Mouse (Mus musculus) testis, adult 10 weeks (tissue): ENCODE results near the gene Siva1. TPM values are rescaled to one million over a fixed set of nuclear protein-coding genes. Genes with fewer than 3 reads are reported as not detected.

Source experiments
- polyA plus RNA-seq: library from polyadenylated mRNA; stranded (reverse); fragments of 350-450 nt; fragmentation: Illumina TruSeq; extraction: RNeasy Lipid Tissue Mini Kit (QIAGEN cat#74804); gene quantifications from one replicate; pipeline ENCODE4 v1.2.3, GENCODE M21; 2014; ENCODE audit warnings: low read depth, low replicate concordance

Gene Siva1
- polyA plus RNA-seq, result 2.6 TPM

DNA sequence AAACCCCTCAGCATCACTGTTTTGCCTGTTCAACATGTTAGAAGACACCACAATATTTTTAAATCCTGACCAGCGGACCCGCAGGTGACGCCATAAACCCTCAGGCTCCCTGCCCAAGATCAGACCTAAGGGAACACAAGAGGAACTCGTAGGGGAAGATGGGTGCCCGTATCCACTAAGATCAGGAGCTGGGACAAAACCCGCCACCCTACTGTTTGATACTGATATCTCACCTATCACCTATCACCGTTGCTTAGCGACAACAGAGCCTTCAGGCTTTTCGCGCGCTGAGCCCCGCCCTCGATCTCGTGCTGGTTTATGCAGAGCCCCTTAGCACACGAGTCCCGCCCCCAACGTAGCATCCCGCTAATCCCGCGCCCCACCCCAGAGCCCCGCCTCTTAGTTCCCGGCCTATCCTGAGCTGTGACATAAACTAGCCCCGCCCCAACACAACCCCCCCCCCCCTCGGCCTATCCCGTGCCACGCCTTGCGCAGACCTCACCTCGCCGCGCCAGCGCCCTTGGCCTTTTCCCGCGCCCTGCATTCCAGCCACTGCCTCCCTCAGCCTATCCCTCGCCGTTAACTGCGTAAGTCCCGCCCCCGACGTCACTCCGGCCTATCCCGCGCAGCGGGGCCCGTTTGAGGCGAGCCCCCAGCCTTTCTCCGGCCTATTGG is at the start of gene Siva1:
Siva1 (plus strand) TSS at position 500 of the 675 bp plus-strand sequence.

DNA sequence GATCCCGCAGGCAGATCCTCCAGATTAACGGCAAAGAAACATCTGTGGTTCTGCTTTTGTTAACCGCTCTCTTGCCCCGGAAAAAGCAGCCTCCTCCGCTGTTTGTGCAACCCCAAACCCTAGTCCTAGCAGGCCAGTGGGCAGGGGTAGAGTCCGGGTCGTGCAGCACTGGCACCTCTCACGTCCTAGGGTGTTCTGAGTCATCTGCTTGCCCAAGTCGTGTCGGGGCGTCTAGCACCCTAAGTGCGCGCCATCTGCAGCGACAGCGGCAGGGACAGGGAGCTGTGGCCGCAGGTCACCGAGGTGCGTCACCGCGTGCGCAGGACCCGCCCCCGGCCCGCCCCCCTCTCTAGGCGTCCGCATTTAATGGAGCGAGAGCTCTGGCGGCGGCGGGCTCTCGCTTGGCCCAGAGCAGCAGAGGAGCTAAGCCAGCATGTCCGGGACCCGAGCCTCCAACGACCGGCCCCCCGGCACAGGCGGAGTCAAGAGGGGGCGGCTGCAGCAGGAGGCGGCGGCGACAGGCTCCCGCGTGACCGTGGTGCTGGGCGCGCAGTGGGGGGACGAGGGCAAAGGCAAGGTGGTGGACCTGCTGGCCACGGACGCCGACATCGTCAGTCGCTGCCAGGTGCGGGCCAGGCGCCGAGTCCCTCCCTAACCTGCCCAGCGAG is 24.7 kb upstream of the Siva1 start, which contains the start of gene Adssl1:
Adssl1 (plus strand) TSS at position 360 of the 668 bp plus-strand sequence.

DNA sequence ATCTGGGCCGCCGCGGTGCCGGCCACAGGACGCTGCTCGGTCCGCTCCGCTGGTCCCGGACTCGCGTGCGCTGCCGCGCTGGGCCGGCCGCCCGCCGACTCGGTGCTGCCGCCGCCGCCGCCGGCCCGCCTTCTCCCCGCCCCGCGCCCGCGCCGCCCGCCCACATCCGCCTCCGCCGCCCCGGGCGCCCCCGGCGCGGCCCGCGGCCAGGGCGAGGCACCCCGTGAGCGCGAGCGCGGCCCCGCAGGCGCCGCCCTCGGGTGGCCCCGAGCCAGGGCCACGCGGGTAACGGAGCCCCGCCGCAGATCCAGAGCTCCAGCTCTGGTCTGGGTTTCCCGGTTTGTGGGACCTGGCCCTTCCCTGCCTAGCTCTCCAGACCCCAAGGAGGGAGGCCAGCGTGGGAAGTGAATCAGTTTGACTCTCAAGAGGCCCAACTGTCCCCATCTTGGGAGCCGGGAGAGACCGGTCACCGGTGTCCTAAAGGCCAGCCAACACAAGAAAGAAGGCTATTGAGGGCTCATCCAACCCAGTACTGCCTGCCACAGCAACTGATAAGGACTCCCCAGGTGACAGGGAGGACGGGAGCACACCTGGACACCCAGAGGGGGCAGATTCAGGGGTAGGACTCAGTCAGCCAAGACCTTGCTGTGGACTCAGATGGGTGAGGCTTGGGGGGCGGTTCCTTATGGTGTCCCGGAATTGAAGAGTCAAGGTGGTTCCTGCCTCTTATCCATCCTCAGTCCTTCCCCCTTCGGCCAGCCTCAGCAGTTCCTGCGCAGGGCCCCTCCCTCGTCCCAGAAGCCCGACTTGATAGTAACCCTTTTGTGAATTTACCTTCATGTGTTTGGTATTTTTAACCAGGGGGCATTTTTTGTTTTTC is 29.9 kb downstream of the Siva1 start, which contains the start of gene Akt1:
Akt1 (minus strand) TSS at position 753 of the 880 bp plus-strand sequence.

DNA sequence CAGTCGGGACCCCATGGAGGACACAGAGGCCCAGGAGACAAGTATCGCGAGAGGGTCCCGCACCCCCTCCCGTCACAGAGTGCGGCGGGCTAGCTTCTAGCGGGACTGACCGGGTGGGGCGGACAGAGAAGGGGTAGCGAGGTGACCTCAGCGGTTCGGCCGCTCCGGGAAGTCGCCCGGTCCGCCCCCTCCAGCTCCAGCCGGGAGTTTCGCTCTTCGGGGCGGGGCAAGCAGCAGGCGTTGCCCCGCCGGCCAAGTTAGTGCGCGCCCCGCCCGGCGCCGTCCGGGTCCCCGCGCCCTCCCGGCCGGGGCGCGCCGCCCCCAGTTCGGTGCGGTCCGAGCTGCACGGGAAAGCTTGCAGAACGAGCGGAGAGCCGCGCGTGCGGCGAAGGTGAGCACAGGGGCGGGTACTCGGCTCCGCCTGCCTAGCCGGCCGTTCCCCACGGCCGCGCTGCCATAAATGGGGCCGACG is 34.1 kb downstream of the Siva1 start, which contains the start of gene Zbtb42:
Zbtb42 (plus strand) TSS at position 274 of the 472 bp plus-strand sequence.

Other genes starting within 250 kb of the Siva1 start
- gene A530016L24Rik, start 155.2 kb upstream of the Siva1 start, polyA plus RNA-seq, result not detected
- not detected for gene Tmem179, start 127.9 kb upstream of the Siva1 start, polyA plus RNA-seq
- 0.10 TPM for gene Inf2, start 55.9 kb upstream of the Siva1 start, polyA plus RNA-seq
- gene Adssl1, start 24.6 kb upstream of the Siva1 start, polyA plus RNA-seq, result 0.70 TPM
- 1.3 TPM for gene Akt1, start 30.2 kb downstream of the Siva1 start, polyA plus RNA-seq
- 2.4 TPM for gene Zbtb42, start 34.1 kb downstream of the Siva1 start, polyA plus RNA-seq
- 12.5 TPM for gene Cep170b, start 75.8 kb downstream of the Siva1 start, polyA plus RNA-seq
- gene Pld4, start 116.0 kb downstream of the Siva1 start, polyA plus RNA-seq, result 0.87 TPM
- gene Ahnak2, start 158.0 kb downstream of the Siva1 start, polyA plus RNA-seq, result 0.41 TPM
- 6.0 TPM for gene Clba1, start 164.3 kb downstream of the Siva1 start, polyA plus RNA-seq
- 10.3 TPM for gene Cdca4, start 184.7 kb downstream of the Siva1 start, polyA plus RNA-seq
- gene Gpr132, start 223.5 kb downstream of the Siva1 start, polyA plus RNA-seq, result not detected